Mouse (Mus musculus) CH12.LX (cell line): ENCODE results near the gene Gtf2f1. TPM values are rescaled to one million over a fixed set of nuclear protein-coding genes. Genes with fewer than 3 reads are reported as not detected.

ENCODE experiments used
- polyA plus RNA-seq: library from polyadenylated mRNA; unstranded; fragments of >175 nt; gene quantifications from 2 replicates; pipeline ENCODE4 v1.2.1, GENCODE M21; 2012; ENCODE audit warnings: low read depth; ENCODE audit not compliant: insufficient read length
- total RNA-seq, 2 experiments: library from RNA; depleted of rRNA; stranded (reverse); fragments of 300-350 nt in 1 of 2; fragments of >200 nt in 1 of 2; gene quantifications; 2 replicates each; pipeline ENCODE4 v1.2.3; 2012 to 2014

The Gtf2f1 gene
- total and polyA plus RNA-seq, 3 experiments, result 50.5 to 109 (median 80.4) TPM

Other genes with a start within 250 kb of the Gtf2f1 start
Only the 20 nearest of the 23 such genes appear.
- gene Rfx2, start 180.3 kb downstream of the Gtf2f1 start, total RNA-seq (2012; rRNA removed), result 0.46 and 1.1 TPM in 2 replicates
- gene Rfx2, start 180.3 kb downstream of the Gtf2f1 start, total RNA-seq (2014; rRNA removed), result 0.16 TPM in 1 of 2 replicates, not detected in the other
- 0.34 and 0.35 TPM in 2 replicates for gene Rfx2, start 180.3 kb downstream of the Gtf2f1 start, polyA plus RNA-seq
- not detected in 2 replicates for gene Acsbg2, start 136.8 kb downstream of the Gtf2f1 start, total RNA-seq (2012; rRNA removed)
- not detected in 2 replicates for gene Acsbg2, start 136.8 kb downstream of the Gtf2f1 start, total RNA-seq (2014; rRNA removed)
- gene Acsbg2, start 136.8 kb downstream of the Gtf2f1 start, polyA plus RNA-seq, result not detected in 2 replicates
- gene 1700061G19Rik, start 135.8 kb downstream of the Gtf2f1 start, total RNA-seq (2012; rRNA removed), result 0.08 TPM in 1 of 2 replicates, not detected in the other
- gene 1700061G19Rik, start 135.8 kb downstream of the Gtf2f1 start, total RNA-seq (2014; rRNA removed), result not detected in 2 replicates
- gene 1700061G19Rik, start 135.8 kb downstream of the Gtf2f1 start, polyA plus RNA-seq, result 0.29 and 0.35 TPM in 2 replicates
- 20.3 and 24.4 TPM in 2 replicates for gene Mllt1, start 75.9 kb downstream of the Gtf2f1 start, total RNA-seq (2012; rRNA removed)
- 15.9 and 17.1 TPM in 2 replicates for gene Mllt1, start 75.9 kb downstream of the Gtf2f1 start, total RNA-seq (2014; rRNA removed)
- gene Mllt1, start 75.9 kb downstream of the Gtf2f1 start, polyA plus RNA-seq, result 39.7 and 40.4 TPM in 2 replicates
- not detected in 2 replicates for gene Acer1, start 29.2 kb downstream of the Gtf2f1 start, total RNA-seq (2012; rRNA removed)
- not detected in 2 replicates for gene Acer1, start 29.2 kb downstream of the Gtf2f1 start, total RNA-seq (2014; rRNA removed)
- gene Acer1, start 29.2 kb downstream of the Gtf2f1 start, polyA plus RNA-seq, result not detected in 2 replicates
- 166 and 169 TPM in 2 replicates for gene Clpp, start 21.0 kb downstream of the Gtf2f1 start, total RNA-seq (2012; rRNA removed)
- 114 and 120 TPM in 2 replicates for gene Clpp, start 21.0 kb downstream of the Gtf2f1 start, total RNA-seq (2014; rRNA removed)
- gene Clpp, start 21.0 kb downstream of the Gtf2f1 start, polyA plus RNA-seq, result 115 and 117 TPM in 2 replicates
- gene Alkbh7, start 13.9 kb downstream of the Gtf2f1 start, total RNA-seq (2012; rRNA removed), result 40.0 and 51.8 TPM in 2 replicates
- gene Alkbh7, start 13.9 kb downstream of the Gtf2f1 start, total RNA-seq (2014; rRNA removed), result 32.6 and 35.4 TPM in 2 replicates
- 21.2 and 21.8 TPM in 2 replicates for gene Alkbh7, start 13.9 kb downstream of the Gtf2f1 start, polyA plus RNA-seq
- gene Pspn, start 11.3 kb downstream of the Gtf2f1 start, total RNA-seq (2012; rRNA removed), result 0.34 TPM in 1 of 2 replicates, not detected in the other
- gene Pspn, start 11.3 kb downstream of the Gtf2f1 start, total RNA-seq (2014; rRNA removed), result not detected in 2 replicates
- gene Pspn, start 11.3 kb downstream of the Gtf2f1 start, polyA plus RNA-seq, result 0.69 TPM in 1 of 2 replicates, not detected in the other
- 0.13 TPM in 1 of 2 replicates, not detected in the other for gene Gm17949, start 181 bp upstream of the Gtf2f1 start, total RNA-seq (2012; rRNA removed)
- gene Gm17949, start 181 bp upstream of the Gtf2f1 start, total RNA-seq (2014; rRNA removed), result not detected in 2 replicates
- gene Gm17949, start 181 bp upstream of the Gtf2f1 start, polyA plus RNA-seq, result not detected in 2 replicates
- 98.7 and 102 TPM in 2 replicates for gene Khsrp, start 20.2 kb upstream of the Gtf2f1 start, total RNA-seq (2012; rRNA removed)
- 23.5 and 25.1 TPM in 2 replicates for gene Khsrp, start 20.2 kb upstream of the Gtf2f1 start, total RNA-seq (2014; rRNA removed)
- gene Khsrp, start 20.2 kb upstream of the Gtf2f1 start, polyA plus RNA-seq, result 97.5 and 106 TPM in 2 replicates
- gene Slc25a41, start 30.4 kb upstream of the Gtf2f1 start, total RNA-seq (2012; rRNA removed), result not detected in 2 replicates
- not detected in 2 replicates for gene Slc25a41, start 30.4 kb upstream of the Gtf2f1 start, total RNA-seq (2014; rRNA removed)
- gene Slc25a41, start 30.4 kb upstream of the Gtf2f1 start, polyA plus RNA-seq, result not detected in 2 replicates
- 0.13 and 0.25 TPM in 2 replicates for gene Crb3, start 47.8 kb upstream of the Gtf2f1 start, total RNA-seq (2012; rRNA removed)
- not detected in 2 replicates for gene Crb3, start 47.8 kb upstream of the Gtf2f1 start, total RNA-seq (2014; rRNA removed)
- not detected in 2 replicates for gene Crb3, start 47.8 kb upstream of the Gtf2f1 start, polyA plus RNA-seq
- 5.1 and 6.9 TPM in 2 replicates for gene Slc25a23, start 48.6 kb upstream of the Gtf2f1 start, total RNA-seq (2012; rRNA removed)
- 1.4 and 2.2 TPM in 2 replicates for gene Slc25a23, start 48.6 kb upstream of the Gtf2f1 start, total RNA-seq (2014; rRNA removed)
- 12.1 and 13.8 TPM in 2 replicates for gene Slc25a23, start 48.6 kb upstream of the Gtf2f1 start, polyA plus RNA-seq
- 7.2 and 9.7 TPM in 2 replicates for gene Dennd1c, start 67.2 kb upstream of the Gtf2f1 start, total RNA-seq (2012; rRNA removed)
- gene Dennd1c, start 67.2 kb upstream of the Gtf2f1 start, total RNA-seq (2014; rRNA removed), result 6.8 and 7.1 TPM in 2 replicates
- 33.9 and 36.9 TPM in 2 replicates for gene Dennd1c, start 67.2 kb upstream of the Gtf2f1 start, polyA plus RNA-seq
- gene Tubb4a, start 76.5 kb upstream of the Gtf2f1 start, total RNA-seq (2012; rRNA removed), result 0.42 and 0.89 TPM in 2 replicates
- gene Tubb4a, start 76.5 kb upstream of the Gtf2f1 start, total RNA-seq (2014; rRNA removed), result 0.09 TPM in 1 of 2 replicates, not detected in the other
- gene Tubb4a, start 76.5 kb upstream of the Gtf2f1 start, polyA plus RNA-seq, result 2.0 and 2.1 TPM in 2 replicates
- gene Tnfsf9, start 94.0 kb upstream of the Gtf2f1 start, total RNA-seq (2012; rRNA removed), result 252 and 321 TPM in 2 replicates
- gene Tnfsf9, start 94.0 kb upstream of the Gtf2f1 start, total RNA-seq (2014; rRNA removed), result 106 and 123 TPM in 2 replicates
- gene Tnfsf9, start 94.0 kb upstream of the Gtf2f1 start, polyA plus RNA-seq, result 129 and 137 TPM in 2 replicates
- 483 and 965 TPM in 2 replicates for gene Cd70, start 138.5 kb upstream of the Gtf2f1 start, total RNA-seq (2012; rRNA removed)
- 261 and 321 TPM in 2 replicates for gene Cd70, start 138.5 kb upstream of the Gtf2f1 start, total RNA-seq (2014; rRNA removed)
- 121 and 137 TPM in 2 replicates for gene Cd70, start 138.5 kb upstream of the Gtf2f1 start, polyA plus RNA-seq
- 14.6 and 18.1 TPM in 2 replicates for gene Tnfsf14, start 182.9 kb upstream of the Gtf2f1 start, total RNA-seq (2012; rRNA removed)
- 13.6 and 15.4 TPM in 2 replicates for gene Tnfsf14, start 182.9 kb upstream of the Gtf2f1 start, total RNA-seq (2014; rRNA removed)
- 10.6 and 12.7 TPM in 2 replicates for gene Tnfsf14, start 182.9 kb upstream of the Gtf2f1 start, polyA plus RNA-seq
- 2.5 and 5.4 TPM in 2 replicates for gene C3, start 216.8 kb upstream of the Gtf2f1 start, total RNA-seq (2012; rRNA removed)
- gene C3, start 216.8 kb upstream of the Gtf2f1 start, total RNA-seq (2014; rRNA removed), result 1.4 and 3.9 TPM in 2 replicates
- 1.2 and 1.5 TPM in 2 replicates for gene C3, start 216.8 kb upstream of the Gtf2f1 start, polyA plus RNA-seq
- 23.6 and 32.0 TPM in 2 replicates for gene Gpr108, start 237.2 kb upstream of the Gtf2f1 start, total RNA-seq (2012; rRNA removed)
- 17.4 and 20.2 TPM in 2 replicates for gene Gpr108, start 237.2 kb upstream of the Gtf2f1 start, total RNA-seq (2014; rRNA removed)
- 25.0 and 26.0 TPM in 2 replicates for gene Gpr108, start 237.2 kb upstream of the Gtf2f1 start, polyA plus RNA-seq